Mouse (Mus musculus) stomach, postnatal 0 days (tissue): ENCODE results near the gene Nfia.

Source experiments
- CTCF ChIP-seq: IDR thresholded peaks from 2 replicates; pipeline ENCODE4 v1.5.1; 2016; ENCODE audit warnings: antibody characterized with exemption, low read depth, mild to moderate bottlenecking, moderate library complexity
- EP300 ChIP-seq: optimal IDR thresholded peaks from 2 replicates; pipeline ENCODE3; 2016; ENCODE audit warnings: antibody characterized with exemption

- TF ChIP-seq CTCF: no peak
- no peak for TF ChIP-seq EP300
Measured at GRCm38 (mm10) chr4:98081962-98082361, 309.4 kb downstream of the Nfia start.
